Mouse (Mus musculus) layer of hippocampus, postnatal 14 days (tissue): Measurements from ENCODE around the gene 2510039O18Rik. TPM values are rescaled to one million over a fixed set of nuclear protein-coding genes. Genes with fewer than 3 reads are reported as not detected.

Experiments used
- DNase-seq, 2 experiments: peaks; one replicate each; pipeline ENCODE4 v3.0.0; 2021 to 2022; ENCODE audit warnings: low spot score in 2 of 2, mixed read lengths in 1 of 2
- total RNA-seq, 2 experiments: library from RNA; stranded (reverse); gene quantifications; 2 replicates each; pipeline ENCODE4 v1.2.3; 2021

2510039O18Rik gene
- total RNA-seq, 2 experiments from 2014 or later: 27.7 to 28.8 TPM

DNA sequence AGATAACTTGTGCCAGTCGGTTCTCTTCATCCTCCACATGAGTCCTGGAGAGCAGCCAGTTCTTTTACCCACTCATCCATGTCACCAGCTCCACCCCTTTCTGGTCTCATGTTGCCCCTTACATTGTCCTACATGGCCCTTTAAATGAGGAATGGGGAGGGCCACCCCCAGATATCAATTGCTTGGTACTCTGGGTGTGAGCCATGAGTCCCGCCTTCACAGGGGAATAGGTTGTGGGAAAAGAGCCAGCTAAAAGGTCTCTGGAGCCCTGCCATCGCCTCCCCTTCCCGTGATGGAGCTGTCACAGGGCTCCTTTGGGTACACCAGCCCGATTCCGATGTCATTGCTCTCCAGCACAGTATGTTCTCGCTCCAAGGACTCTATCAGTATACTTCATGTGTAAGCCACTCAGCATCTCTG lies 38.8 kb downstream of the 2510039O18Rik start:
- DNase-seq: no peak

DNA sequence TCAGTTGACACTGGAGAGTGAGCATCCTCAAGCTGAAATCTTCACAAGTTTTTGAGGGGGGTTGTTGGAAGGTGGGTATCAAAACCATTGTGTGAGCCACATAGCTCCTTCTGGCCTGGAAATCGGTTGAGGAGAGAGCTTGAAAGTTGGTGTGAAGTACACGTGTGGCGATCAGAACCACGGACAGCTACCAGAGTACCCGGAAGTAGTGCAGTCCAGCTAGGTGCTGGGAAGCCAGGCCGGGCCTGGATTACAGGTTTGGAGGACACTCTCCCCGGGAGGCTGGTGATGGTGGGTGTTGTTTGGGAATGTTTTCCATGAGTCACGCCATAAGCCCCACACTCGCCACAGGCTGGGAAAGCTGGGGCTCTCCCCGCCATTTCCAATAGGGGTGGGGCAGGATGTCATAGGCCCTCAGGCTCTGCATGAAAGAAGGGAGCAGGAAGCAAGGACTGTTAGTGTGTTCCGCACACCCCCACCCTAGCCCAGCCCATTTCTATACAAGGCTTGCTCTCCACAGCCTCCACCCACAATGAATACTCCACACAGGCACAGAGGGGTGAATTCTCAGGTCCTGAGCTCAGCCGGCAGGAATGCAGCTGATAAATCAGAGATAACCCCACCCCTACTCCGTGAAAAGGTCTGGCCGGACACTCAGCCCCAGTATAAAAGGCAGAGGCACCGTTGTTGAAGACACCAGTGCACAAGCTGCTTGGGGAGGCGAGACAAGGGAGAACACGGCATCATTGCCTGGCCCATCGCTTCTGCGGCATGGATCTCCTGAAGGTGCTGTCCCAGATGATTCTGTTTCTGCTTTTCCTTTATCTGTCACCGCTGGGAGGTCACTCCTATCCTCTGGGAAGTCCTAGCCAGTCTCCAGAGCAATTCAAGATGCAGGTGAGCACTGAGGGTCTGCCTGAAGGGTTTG lies 44.8 kb downstream of the 2510039O18Rik start, which contains the start of gene Nppb:
Nppb (plus strand) TSS at position 584 of the 928 bp plus-strand sequence.
- no peak for DNase-seq

DNA sequence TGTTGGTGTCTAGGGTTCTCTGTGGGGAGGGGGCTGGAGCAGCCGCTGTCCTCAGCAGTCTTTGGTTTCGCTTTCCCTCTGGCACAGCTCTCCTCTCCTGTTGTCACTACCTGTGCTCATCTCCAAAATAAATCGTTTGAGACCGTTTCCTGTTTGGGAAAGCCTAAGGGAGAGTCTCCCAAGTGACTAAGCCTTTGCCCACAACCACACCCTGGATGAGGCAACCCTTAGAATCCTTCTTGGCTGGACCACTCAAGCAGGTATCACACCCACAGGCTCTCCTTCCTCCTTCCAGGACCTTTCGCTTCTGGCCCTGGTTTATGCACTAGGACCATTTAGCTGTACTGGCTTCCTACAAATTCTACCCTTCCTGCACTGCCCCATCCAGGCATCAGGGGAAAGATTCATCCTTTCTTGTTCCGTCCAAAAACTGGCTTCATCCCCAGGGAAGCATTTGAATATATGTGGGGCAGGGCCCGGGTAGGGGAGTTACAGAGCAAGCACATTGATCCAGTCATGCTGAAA lies 52.9 kb downstream of the 2510039O18Rik start:
- no peak for DNase-seq

DNA sequence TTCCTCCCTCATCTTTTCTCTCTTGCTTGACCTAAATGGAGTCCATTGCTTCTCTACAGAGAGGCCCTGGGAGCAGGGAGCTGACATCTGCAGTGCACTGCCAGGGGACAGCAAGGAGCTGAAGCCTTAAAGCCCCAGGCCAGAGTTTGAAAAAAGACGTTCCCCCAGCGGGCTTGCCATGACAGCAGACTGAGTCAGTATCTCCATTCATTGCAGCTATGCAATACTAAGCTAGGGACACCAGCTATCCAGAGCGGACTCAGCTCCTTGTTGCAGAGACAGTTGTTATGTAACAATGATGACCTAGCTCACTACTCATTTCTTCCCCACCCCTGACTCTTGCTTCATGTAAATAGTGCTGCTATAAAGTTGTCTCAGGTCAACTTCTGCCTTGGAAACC lies 54.6 kb downstream of the 2510039O18Rik start:
- DNase-seq: no peak

Other genes starting within 250 kb of the 2510039O18Rik start
- not detected for gene Zfp534, start 238.3 kb upstream of the 2510039O18Rik start, total RNA-seq
- 1 to 10 TPM; 2.8 to 3.1 TPM for gene Zfp984, start 131.1 kb upstream of the 2510039O18Rik start, total RNA-seq
- gene Zfp933, start 92.5 kb upstream of the 2510039O18Rik start, total RNA-seq: 10 to 100 TPM; 16.0 to 16.9 TPM
- gene Miip, start 72.1 kb upstream of the 2510039O18Rik start, total RNA-seq: 10 to 100 TPM; 20.6 to 21.5 TPM
- gene Fv1, start 71.9 kb upstream of the 2510039O18Rik start, total RNA-seq: 1 to 10 TPM; 7.2 to 8.9 TPM
- 100 to 1,000 TPM; 188 to 200 TPM for gene Mfn2, start 36.2 kb upstream of the 2510039O18Rik start, total RNA-seq
- 10 to 100 TPM; 26.7 to 28.4 TPM for gene Plod1, start 4.1 kb upstream of the 2510039O18Rik start, total RNA-seq
- not detected for gene Nppb, start 44.9 kb downstream of the 2510039O18Rik start, total RNA-seq
- gene Nppa, start 59.8 kb downstream of the 2510039O18Rik start, total RNA-seq: under 1 TPM; 0.45 to 0.92 TPM
- 10 to 100 TPM; 64.2 to 65.0 TPM for gene Clcn6, start 97.9 kb downstream of the 2510039O18Rik start, total RNA-seq
- gene Mthfr, start 98.2 kb downstream of the 2510039O18Rik start, total RNA-seq: 10 to 100 TPM; 25.6 to 26.4 TPM
- gene Agtrap, start 147.1 kb downstream of the 2510039O18Rik start, total RNA-seq: 1 to 10 TPM; 8.9 to 9.0 TPM
- 10 to 100 TPM; 19.8 to 22.1 TPM for gene Mad2l2, start 189.5 kb downstream of the 2510039O18Rik start, total RNA-seq
- gene Draxin, start 189.8 kb downstream of the 2510039O18Rik start, total RNA-seq: 1 to 10 TPM; 4.8 to 5.6 TPM
- gene Fbxo6, start 211.2 kb downstream of the 2510039O18Rik start, total RNA-seq: 10 to 100 TPM; 24.6 to 27.4 TPM
- 100 to 1,000 TPM in 1 of 2 experiments, 10 to 100 TPM in 1; 98.6 to 111 TPM for gene Fbxo44, start 219.6 kb downstream of the 2510039O18Rik start, total RNA-seq
- gene Fbxo2, start 219.7 kb downstream of the 2510039O18Rik start, total RNA-seq: 10 to 100 TPM; 65.2 to 72.1 TPM